Mouse (Mus musculus) hindbrain, embryonic 12.5 days (tissue): ENCODE results near the gene Pitpnb. TPM values are rescaled to one million over a fixed set of nuclear protein-coding genes. Genes with fewer than 3 reads are reported as not detected.
A peak's percentile ranks its signal among the peaks of the same experiment; 100 is the strongest.

Experiments used
- ATAC-seq: fragments of 200-750 bp; cut with Nextera tagmentation; 2 replicates; pipeline ENCODE4 v1.8.0; 2017; ENCODE audit warnings: moderate TSS enrichment; ENCODE audit not compliant: low FRiP score
- H3K27ac ChIP-seq: fragments of 300-500 bp; sonication (generic); 2 replicates; pipeline ENCODE4 v1.5.1; 2016; ENCODE audit warnings: mild to moderate bottlenecking
- H3K27me3 ChIP-seq: fragments of 300-500 bp; sonication (generic); 2 replicates; pipeline ENCODE4 v1.6.1; 2016; ENCODE audit warnings: mild to moderate bottlenecking
- H3K36me3 ChIP-seq: fragments of 300-500 bp; sonication (generic); 2 replicates; pipeline ENCODE4 v1.6.1; 2016; ENCODE audit warnings: mild to moderate bottlenecking
- H3K4me1 ChIP-seq: fragments of 300-500 bp; sonication (generic); 2 replicates; pipeline ENCODE4 v1.6.1; 2016
- H3K4me2 ChIP-seq: fragments of 300-500 bp; sonication (generic); replicated peaks from 2 replicates; pipeline ENCODE4 v1.6.1; 2016; ENCODE audit warnings: mild to moderate bottlenecking
- H3K4me3 ChIP-seq: fragments of 300-500 bp; sonication (generic); 2 replicates; pipeline ENCODE4 v1.5.1; 2016; ENCODE audit warnings: mild to moderate bottlenecking
- H3K9ac ChIP-seq: fragments of 300-500 bp; sonication (generic); 2 replicates; pipeline ENCODE4 v1.6.1; 2016; ENCODE audit warnings: mild to moderate bottlenecking, moderate library complexity
- H3K9me3 ChIP-seq: fragments of 300-500 bp; sonication (generic); replicated peaks from 2 replicates; pipeline ENCODE4 v1.6.1; 2016; ENCODE audit warnings: mild to moderate bottlenecking
- WGBS: fragments of 180-500 bp; shearing (Covaris S2); methylation state at CpG from one replicate; pipeline ENCODE4 v1.1.7; 2016; 5-methylcytosine and 5-hydroxymethylcytosine counted together
- polyA plus RNA-seq: library from polyadenylated mRNA; unstranded; fragments of >200 nt; fragmentation: Nextera tagmentation; extraction: Ambion mirVana; gene quantifications from 2 replicates; pipeline ENCODE4 v1.2.1, GENCODE M21; 2016

The Pitpnb gene
- polyA plus RNA-seq, 1 experiment from 2014 or later = 100 TPM

GRCm38 (mm10) chr5:111408470-111409105 is 78.0 kb downstream of the Pitpnb start:
- WGBS = 22% methylated on average over 14 of the region's 14 CpGs
- Histone ChIP-seq H3K9ac (no peak overlapping the region), H3K4me3 (no peak overlapping the region), H3K9me3 (no peaks in the 10 kb centered on the region), H3K27ac (peak overlapping the region; percentile 9; the same call in 1 of the 2 replicates), H3K36me3 (no peaks in the 10 kb centered on the region), H3K27me3 (peaks cover 19% of the 10 kb centered on the region), H3K4me1 (peaks cover 27% of the 10 kb centered on the region), H3K4me2 (peak overlapping the region; percentile 13; the same call in 1 of the 2 replicates)
- peak; percentile 41; the same call in 1 of the 2 replicates for ATAC-seq

GRCm38 (mm10) chr5:111409412-111410044 is 79.0 kb downstream of the Pitpnb start:
- H3K27ac ChIP-seq = no peak overlapping the region
- ATAC-seq = no peak
- 37% methylated on average over 1 of the region's 1 CpGs for WGBS
- H3K9me3 ChIP-seq = no peaks in the 10 kb centered on the region
- H3K4me1 ChIP-seq = peaks cover 36% of the 10 kb centered on the region
- H3K4me3 ChIP-seq = no peak overlapping the region
- no peak overlapping the region for H3K4me2 ChIP-seq
- peaks cover 23% of the 10 kb centered on the region for H3K27me3 ChIP-seq
- H3K36me3 ChIP-seq = no peaks in the 10 kb centered on the region
- no peak overlapping the region for H3K9ac ChIP-seq

- Histone ChIP-seq H3K4me2 (no peak overlapping the region), H3K36me3 (no peaks in the 10 kb centered on the region), H3K9me3 (no peaks in the 10 kb centered on the region), H3K27ac (no peak overlapping the region), H3K27me3 (peaks cover 23% of the 10 kb centered on the region), H3K9ac (no peak overlapping the region), H3K4me1 (peaks cover 47% of the 10 kb centered on the region), H3K4me3 (no peak overlapping the region)
- WGBS = 75% methylated on average over 3 of the region's 3 CpGs
- ATAC-seq = no peak
Measured at GRCm38 (mm10) chr5:111410665-111411064, 80.1 kb downstream of the Pitpnb start.

- 1% methylated on average over 5 of the region's 5 CpGs for WGBS
- Histone ChIP-seq H3K4me2 (peak overlapping the region; percentile 99), H3K27ac (peak overlapping the region; percentile 99), H3K36me3 (peaks cover 5% of the 10 kb centered on the region; the same call in 1 of the 2 replicates), H3K4me1 (peaks cover 38% of the 10 kb centered on the region), H3K9ac (peak overlapping the region; percentile 35; the same call in 1 of the 2 replicates), H3K27me3 (peaks cover 23% of the 10 kb centered on the region), H3K9me3 (no peaks in the 10 kb centered on the region), H3K4me3 (peak overlapping the region; percentile 97; the same call in 1 of the 2 replicates)
- peak; percentile 36 for ATAC-seq
Measured at GRCm38 (mm10) chr5:111414192-111414591, 83.6 kb downstream of the Pitpnb start.

GRCm38 (mm10) chr5:111414770-111415249 is 84.2 kb downstream of the Pitpnb start:
- H3K9ac ChIP-seq = peak overlapping the region; percentile 52; the same call in 1 of the 2 replicates
- peak overlapping the region; percentile 99 for H3K4me2 ChIP-seq
- ATAC-seq = no peak; the same call in 1 of the 2 replicates
- H3K4me1 ChIP-seq = peaks cover 39% of the 10 kb centered on the region
- 24% methylated on average over 4 of the region's 4 CpGs for WGBS
- peaks cover 11% of the 10 kb centered on the region for H3K36me3 ChIP-seq
- peak overlapping the region; percentile 99 for H3K27ac ChIP-seq
- peaks cover 21% of the 10 kb centered on the region for H3K27me3 ChIP-seq
- H3K4me3 ChIP-seq = peak overlapping the region; percentile 97
- no peaks in the 10 kb centered on the region for H3K9me3 ChIP-seq

GRCm38 (mm10) chr5:111415575-111415974 is 85.0 kb downstream of the Pitpnb start:
- Histone ChIP-seq H3K27me3 (peaks cover 14% of the 10 kb centered on the region; the same call in 1 of the 2 replicates), H3K4me2 (peak overlapping the region; percentile 99), H3K27ac (peak overlapping the region; percentile 99), H3K36me3 (peaks cover 19% of the 10 kb centered on the region), H3K9ac (peak overlapping the region; percentile 96), H3K4me3 (peak overlapping the region; percentile 97), H3K4me1 (peaks cover 43% of the 10 kb centered on the region), H3K9me3 (no peaks in the 10 kb centered on the region)
- ATAC-seq = no peak
- under 1% methylated on average over 14 of the region's 14 CpGs for WGBS

- Histone ChIP-seq H3K9ac (peak overlapping the region; percentile 96), H3K27ac (peak overlapping the region; percentile 99), H3K4me3 (peak overlapping the region; percentile 97), H3K4me2 (peak overlapping the region; percentile 99), H3K4me1 (peaks cover 48% of the 10 kb centered on the region), H3K27me3 (peaks cover 12% of the 10 kb centered on the region; the same call in 1 of the 2 replicates), H3K9me3 (no peaks in the 10 kb centered on the region), H3K36me3 (peaks cover 23% of the 10 kb centered on the region)
- ATAC-seq = no peak
- under 1% methylated on average over 13 of the region's 13 CpGs for WGBS
Measured at GRCm38 (mm10) chr5:111416048-111416447, 85.5 kb downstream of the Pitpnb start.

- Histone ChIP-seq H3K27ac (peak within 1 kb of the TSS; percentile 99), H3K4me3 (peak within 1 kb of the TSS; percentile 97), H3K36me3 (peaks cover 30% of the 10 kb centered on the region), H3K9me3 (no peaks in the 10 kb centered on the region), H3K4me2 (peak within 1 kb of the TSS; percentile 99), H3K4me1 (peaks cover 55% of the 10 kb centered on the region), H3K9ac (peak within 1 kb of the TSS; percentile 96), H3K27me3 (peaks cover 5% of the 10 kb centered on the region; the same call in 1 of the 2 replicates)
- WGBS = under 1% methylated on average over 85 of the region's 88 CpGs
- ATAC-seq = peak; percentile 94
Measured at GRCm38 (mm10) chr5:111416591-111417374, 86.2 kb downstream of the Pitpnb start, which contains the start of gene Mn1. TSS of gene Mn1 (plus strand) at chr5:111417362.

GRCm38 (mm10) chr5:111417378-111418131 is 87.0 kb downstream of the Pitpnb start:
- Histone ChIP-seq H3K36me3 (peaks cover 37% of the 10 kb centered on the region), H3K4me1 (peaks cover 63% of the 10 kb centered on the region), H3K27me3 (peaks cover 5% of the 10 kb centered on the region; the same call in 1 of the 2 replicates), H3K27ac (peak overlapping the region; percentile 99), H3K4me2 (peak overlapping the region; percentile 99), H3K9ac (peak overlapping the region; percentile 96), H3K9me3 (no peaks in the 10 kb centered on the region), H3K4me3 (peak overlapping the region; percentile 97)
- no peak for ATAC-seq
- WGBS = under 1% methylated on average over 72 of the region's 105 CpGs

GRCm38 (mm10) chr5:111418202-111419120 is 87.9 kb downstream of the Pitpnb start:
- H3K36me3 ChIP-seq = peaks cover 37% of the 10 kb centered on the region
- peaks cover 5% of the 10 kb centered on the region; the same call in 1 of the 2 replicates for H3K27me3 ChIP-seq
- peak overlapping the region; percentile 99 for H3K4me2 ChIP-seq
- peaks cover 57% of the 10 kb centered on the region for H3K4me1 ChIP-seq
- H3K27ac ChIP-seq = peak overlapping the region; percentile 99
- peak overlapping the region; percentile 96 for H3K9ac ChIP-seq
- no peak for ATAC-seq
- peak overlapping the region; percentile 97 for H3K4me3 ChIP-seq
- H3K9me3 ChIP-seq = no peaks in the 10 kb centered on the region
- under 1% methylated on average over 59 of the region's 63 CpGs for WGBS
